ENCODE assay signal across 16 mouse cellular contexts in genomic region chr19:41374658-41375057, GRCm38 (mm10).
"Had no signal": no experiment of that assay in that cellular context is flagged by ENCODE, and none has a peak within 500 bp of the region (broad histone marks: within the 10 kb centered on the region; RNA-seq: fewer than 3 reads in every experiment).

No protein-coding gene starts in this region.

- H3K4me1 ChIP-seq: limb, embryonic 12.5 days; midbrain, embryonic 12.5 days had no signal

- H3K27ac ChIP-seq: layer of hippocampus, adult 2 months; limb, embryonic 12.5 days; liver, embryonic 14.5 days; midbrain, embryonic 12.5 days; stomach, postnatal 0 days had no signal

- H3K4me3 ChIP-seq: layer of hippocampus, adult 2 months; limb, embryonic 12.5 days; midbrain, embryonic 12.5 days had no signal

- ATAC-seq: intestine, postnatal 0 days; lung, postnatal 0 days; midbrain, embryonic 16.5 days had no signal

- H3K27me3 ChIP-seq: limb, embryonic 12.5 days; midbrain, embryonic 12.5 days had no signal

- H3K36me3 ChIP-seq: limb, embryonic 12.5 days; midbrain, embryonic 12.5 days had no signal

- DNase-seq: kidney, adult 9 months; kidney, postnatal 10 days; kidney, postnatal 4 days; liver; lung, adult 2 months; lung, postnatal 4 days; right cerebral cortex, postnatal 14 days; thymus, postnatal 14 days had no signal
